Mouse (Mus musculus) embryonic facial prominence, embryonic 13.5 days (tissue): Measurements from ENCODE around the gene Wdr48. TPM values are rescaled to one million over a fixed set of nuclear protein-coding genes. Genes with fewer than 3 reads are reported as not detected.
A peak's percentile ranks its signal among the peaks of the same experiment; 100 is the strongest.

Experiments used
- ATAC-seq: fragments of 200-750 bp; cut with Nextera tagmentation; 2 replicates; pipeline ENCODE4 v1.8.0; 2017; ENCODE audit warnings: low read depth; ENCODE audit not compliant: insufficient number of reproducible peaks, insufficient read depth, low FRiP score, low TSS enrichment
- H3K27ac ChIP-seq: fragments of 300-500 bp; sonication (generic); 2 replicates; pipeline ENCODE4 v1.5.1; 2015; ENCODE audit warnings: moderate library complexity, mild to moderate bottlenecking, inconsistent platforms
- H3K27me3 ChIP-seq: fragments of 300-500 bp; sonication (generic); 2 replicates; pipeline ENCODE4 v1.6.1; 2015; ENCODE audit warnings: mild to moderate bottlenecking, inconsistent platforms
- H3K36me3 ChIP-seq: fragments of 300-500 bp; sonication (generic); 2 replicates; pipeline ENCODE4 v1.6.1; 2015; ENCODE audit warnings: mild to moderate bottlenecking, inconsistent platforms
- H3K4me1 ChIP-seq: fragments of 300-500 bp; sonication (generic); 2 replicates; pipeline ENCODE4 v1.6.1; 2015; ENCODE audit warnings: inconsistent platforms
- H3K4me2 ChIP-seq: fragments of 300-500 bp; sonication (generic); 2 replicates; pipeline ENCODE4 v1.6.1; 2015; ENCODE audit warnings: moderate library complexity, mild to moderate bottlenecking, inconsistent platforms
- H3K4me3 ChIP-seq: fragments of 300-500 bp; sonication (generic); 2 replicates; pipeline ENCODE4 v1.5.1; 2015; ENCODE audit warnings: mild to moderate bottlenecking, inconsistent platforms
- H3K9ac ChIP-seq: fragments of 300-500 bp; sonication (generic); 2 replicates; pipeline ENCODE4 v1.6.1; 2015; ENCODE audit warnings: mild to moderate bottlenecking, inconsistent platforms
- H3K9me3 ChIP-seq: fragments of 300-500 bp; sonication (generic); 2 replicates; pipeline ENCODE4 v1.6.1; 2016; ENCODE audit warnings: inconsistent platforms
- WGBS: fragments of 180-500 bp; shearing (Covaris S2); methylation state at CpG from one replicate; pipeline ENCODE4 v1.1.7; 2015; ENCODE audit warnings: mixed read lengths; 5-methylcytosine and 5-hydroxymethylcytosine counted together
- polyA plus RNA-seq: library from polyadenylated mRNA; unstranded; fragments of >200 nt; fragmentation: Nextera tagmentation; extraction: Ambion mirVana; gene quantifications from 2 replicates; pipeline ENCODE4 v1.2.1, GENCODE M21; 2015

Wdr48 gene
- polyA plus RNA-seq, 1 experiment from 2014 or later = 53.3 TPM

DNA sequence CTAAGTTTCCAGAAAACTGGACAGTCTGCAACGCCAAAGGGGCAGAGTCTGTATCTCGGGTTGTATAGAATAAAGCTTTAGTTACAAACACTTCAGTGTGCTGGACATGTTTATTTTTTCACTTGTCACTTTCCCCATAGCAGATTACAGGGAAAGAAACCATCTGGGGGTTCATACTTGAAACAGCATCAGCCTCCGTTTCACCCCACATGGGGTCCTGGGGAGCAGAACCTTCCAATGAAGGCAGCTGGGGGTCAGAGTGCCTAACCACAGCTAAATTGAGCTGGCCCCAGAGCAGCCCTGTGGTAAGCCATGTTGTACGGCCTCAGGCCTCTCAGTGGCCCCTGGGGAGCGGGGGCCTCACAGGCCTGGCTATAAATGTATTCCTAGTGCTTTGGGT, 31.8 kb downstream of the Wdr48 start:
- no peak overlapping the region for H3K27ac ChIP-seq
- no peak for ATAC-seq
- H3K27me3 ChIP-seq = no peaks in the 10 kb centered on the region
- WGBS = 82% methylated on average over 5 of the region's 5 CpGs
- H3K36me3 ChIP-seq = peaks cover 94% of the 10 kb centered on the region
- H3K4me1 ChIP-seq = no peaks in the 10 kb centered on the region
- no peak overlapping the region for H3K4me2 ChIP-seq
- no peak overlapping the region for H3K9ac ChIP-seq
- H3K4me3 ChIP-seq = no peak overlapping the region
- no peaks in the 10 kb centered on the region for H3K9me3 ChIP-seq

DNA sequence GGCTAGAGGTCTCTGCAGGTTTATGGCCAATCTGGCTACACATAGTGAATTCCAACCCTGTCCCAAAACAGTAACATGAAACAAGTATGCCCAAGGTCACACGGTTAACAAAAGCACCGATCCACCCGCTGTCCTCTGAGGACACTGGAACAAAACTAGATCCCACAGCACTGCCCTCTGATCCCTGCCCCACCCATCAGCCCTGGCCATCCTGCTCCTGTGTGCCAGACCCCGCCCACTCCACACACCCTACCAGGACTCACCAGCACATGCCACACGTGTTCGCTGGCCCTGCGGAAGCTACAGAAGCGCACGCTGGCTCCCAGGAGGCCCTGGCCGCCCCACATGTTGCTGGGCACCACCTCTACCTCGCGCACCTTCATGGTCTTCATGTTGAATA, 37.7 kb downstream of the Wdr48 start:
- Histone ChIP-seq H3K27ac (no peak overlapping the region), H3K36me3 (peaks cover 58% of the 10 kb centered on the region), H3K4me3 (no peak overlapping the region), H3K4me1 (peaks cover 6% of the 10 kb centered on the region), H3K4me2 (no peak overlapping the region), H3K9ac (no peak overlapping the region; the same call in 1 of the 2 replicates), H3K9me3 (no peaks in the 10 kb centered on the region), H3K27me3 (no peaks in the 10 kb centered on the region)
- 90% methylated on average over 12 of the region's 12 CpGs for WGBS
- no peak for ATAC-seq

- 92% methylated on average over 6 of the region's 6 CpGs for WGBS
- Histone ChIP-seq H3K4me2 (no peak overlapping the region), H3K36me3 (peaks cover 45% of the 10 kb centered on the region), H3K27ac (no peak overlapping the region), H3K9me3 (no peaks in the 10 kb centered on the region), H3K27me3 (no peaks in the 10 kb centered on the region), H3K4me3 (no peak overlapping the region), H3K4me1 (peaks cover 12% of the 10 kb centered on the region), H3K9ac (no peak overlapping the region)
- ATAC-seq = no peak
Observed at GRCm38 (mm10) chr9:119933675-119934074, 39.0 kb downstream of the Wdr48 start.

DNA sequence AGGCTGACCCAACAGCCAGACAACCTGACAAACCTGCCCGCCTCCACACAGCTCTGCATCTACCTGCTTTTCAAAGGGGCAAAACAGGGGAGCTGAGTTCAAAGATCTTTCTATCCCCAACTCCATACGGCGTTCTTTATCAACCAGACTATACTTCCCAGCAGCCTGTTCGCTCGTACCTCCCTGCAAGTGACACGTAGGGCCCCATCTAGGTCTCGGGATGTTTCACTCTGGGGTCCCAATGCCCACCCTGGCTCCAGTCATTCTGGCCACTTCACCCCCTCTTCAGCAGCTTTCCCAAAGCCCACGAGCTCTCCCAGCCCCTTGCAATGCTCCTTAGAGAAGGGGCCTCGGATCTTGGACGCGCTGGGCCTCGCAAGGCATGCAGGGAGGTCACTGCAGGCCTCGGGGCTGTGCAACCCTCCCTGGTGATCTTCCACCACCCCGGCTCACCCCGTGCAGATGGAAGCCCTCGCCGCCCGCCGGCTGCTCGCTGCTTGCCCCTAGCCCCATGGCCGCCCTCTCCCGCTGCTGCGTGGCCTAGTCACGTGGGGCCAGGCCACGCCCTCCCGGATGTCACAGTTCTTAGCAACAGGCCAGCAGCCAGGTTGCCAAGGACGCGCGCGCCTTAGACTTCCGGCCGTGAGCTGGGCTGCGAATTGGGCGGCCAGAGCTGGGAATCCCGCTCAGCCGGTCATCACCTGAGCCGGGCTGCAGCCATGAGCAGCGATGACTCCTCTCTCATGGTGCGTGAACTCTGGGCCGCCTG, 42.5 kb downstream of the Wdr48 start, which contains the start of the genes Gorasp1 and Ttc21a:
TSS of gene Gorasp1 (minus strand) at position 561 of the 769 bp plus-strand sequence.
TSS of gene Ttc21a (plus strand) at position 602 of the 769 bp plus-strand sequence.
- no peaks in the 10 kb centered on the region for H3K27me3 ChIP-seq
- H3K4me2 ChIP-seq = peak within 1 kb of the TSS; percentile 84
- H3K9ac ChIP-seq = peak within 1 kb of the TSS; percentile 93
- peak within 1 kb of the TSS; percentile 74 for H3K4me3 ChIP-seq
- 3% methylated on average over 40 of the region's 40 CpGs for WGBS
- peaks cover 10% of the 10 kb centered on the region for H3K36me3 ChIP-seq
- H3K4me1 ChIP-seq = peaks cover 23% of the 10 kb centered on the region
- H3K9me3 ChIP-seq = no peaks in the 10 kb centered on the region
- ATAC-seq = peak; percentile 89
- H3K27ac ChIP-seq = peak within 1 kb of the TSS; percentile 74

DNA sequence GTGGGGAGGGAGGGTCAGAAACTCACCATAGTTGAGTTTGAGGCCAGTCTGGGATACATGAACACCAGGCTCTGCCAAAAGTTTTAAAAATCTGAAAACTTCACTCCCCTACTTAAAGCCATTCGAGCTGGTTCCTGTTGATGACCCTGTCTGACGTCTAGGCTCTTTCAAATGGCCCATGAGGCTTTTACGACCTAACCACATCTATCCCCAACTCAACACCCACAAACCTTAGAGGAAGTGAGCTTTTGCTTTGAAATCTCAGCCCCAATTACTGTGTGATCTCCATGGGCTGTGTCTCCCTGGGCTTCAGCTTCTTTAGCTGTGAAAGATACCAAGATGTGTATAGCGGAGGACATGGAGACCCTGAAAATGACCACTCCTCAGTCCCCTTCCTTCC, 43.8 kb downstream of the Wdr48 start:
- H3K9me3 ChIP-seq = no peaks in the 10 kb centered on the region
- no peak overlapping the region for H3K27ac ChIP-seq
- no peak overlapping the region for H3K4me3 ChIP-seq
- H3K4me2 ChIP-seq = no peak overlapping the region
- no peak for ATAC-seq
- H3K36me3 ChIP-seq = no peaks in the 10 kb centered on the region
- H3K9ac ChIP-seq = no peak overlapping the region
- no peaks in the 10 kb centered on the region for H3K27me3 ChIP-seq
- WGBS = 74% methylated on average over 4 of the region's 4 CpGs
- H3K4me1 ChIP-seq = peaks cover 23% of the 10 kb centered on the region

GRCm38 (mm10) chr9:119939646-119940045, 45.0 kb downstream of the Wdr48 start:
- H3K27me3 ChIP-seq = no peaks in the 10 kb centered on the region
- no peak for ATAC-seq
- 26% methylated on average over 10 of the region's 10 CpGs for WGBS
- no peaks in the 10 kb centered on the region for H3K9me3 ChIP-seq
- no peaks in the 10 kb centered on the region for H3K36me3 ChIP-seq
- H3K4me3 ChIP-seq = no peak overlapping the region
- peaks cover 23% of the 10 kb centered on the region for H3K4me1 ChIP-seq
- H3K9ac ChIP-seq = 0 out of 2 replicates have a peak overlapping the region, but pooled peaks have one; percentile 51
- H3K4me2 ChIP-seq = no peak overlapping the region
- no peak overlapping the region for H3K27ac ChIP-seq

- no peak overlapping the region for H3K27ac ChIP-seq
- no peak overlapping the region for H3K9ac ChIP-seq
- no peaks in the 10 kb centered on the region for H3K9me3 ChIP-seq
- WGBS = 78% methylated on average over 5 of the region's 5 CpGs
- no peaks in the 10 kb centered on the region for H3K36me3 ChIP-seq
- no peaks in the 10 kb centered on the region for H3K27me3 ChIP-seq
- ATAC-seq = no peak
- no peak overlapping the region for H3K4me2 ChIP-seq
- peaks cover 20% of the 10 kb centered on the region for H3K4me1 ChIP-seq
- H3K4me3 ChIP-seq = no peak overlapping the region
Observed at GRCm38 (mm10) chr9:119941407-119941806, 46.7 kb downstream of the Wdr48 start.

- H3K9ac ChIP-seq = no peak overlapping the region
- no peaks in the 10 kb centered on the region for H3K9me3 ChIP-seq
- no peak for ATAC-seq
- WGBS = 74% methylated on average over 14 of the region's 14 CpGs
- no peak overlapping the region for H3K4me3 ChIP-seq
- H3K36me3 ChIP-seq = no peaks in the 10 kb centered on the region
- no peak overlapping the region for H3K4me2 ChIP-seq
- no peak overlapping the region for H3K27ac ChIP-seq
- no peaks in the 10 kb centered on the region for H3K27me3 ChIP-seq
- H3K4me1 ChIP-seq = peaks cover 18% of the 10 kb centered on the region
Observed at GRCm38 (mm10) chr9:119941861-119942260, 47.2 kb downstream of the Wdr48 start.

- 56% methylated on average over 1 of the region's 1 CpGs for WGBS
- Histone ChIP-seq H3K4me3 (no peak overlapping the region), H3K27me3 (no peaks in the 10 kb centered on the region), H3K4me2 (no peak overlapping the region), H3K27ac (no peak overlapping the region), H3K9ac (no peak overlapping the region), H3K9me3 (no peaks in the 10 kb centered on the region), H3K4me1 (peaks cover 12% of the 10 kb centered on the region), H3K36me3 (no peaks in the 10 kb centered on the region)
- ATAC-seq = no peak
Observed at GRCm38 (mm10) chr9:119943326-119943725, 48.6 kb downstream of the Wdr48 start.

GRCm38 (mm10) chr9:119945173-119945900, 50.7 kb downstream of the Wdr48 start:
- WGBS = 67% methylated on average over 12 of the region's 12 CpGs
- no peak for ATAC-seq
- H3K4me1 ChIP-seq = peaks cover 1% of the 10 kb centered on the region

GRCm38 (mm10) chr9:119948804-119949203, 54.1 kb downstream of the Wdr48 start:
- Histone ChIP-seq H3K27ac (no peak overlapping the region), H3K27me3 (no peaks in the 10 kb centered on the region), H3K4me2 (no peak overlapping the region), H3K36me3 (no peaks in the 10 kb centered on the region), H3K9me3 (no peaks in the 10 kb centered on the region), H3K4me1 (peaks cover 4% of the 10 kb centered on the region; the same call in 1 of the 2 replicates), H3K4me3 (no peak overlapping the region), H3K9ac (no peak overlapping the region)
- WGBS = 33% methylated on average over 3 of the region's 3 CpGs
- ATAC-seq = no peak

More at GRCm38 (mm10) chr9:119945173-119945900, 50.7 kb downstream of the Wdr48 start:
- Histone ChIP-seq H3K27ac (no peak overlapping the region), H3K9me3 (no peaks in the 10 kb centered on the region), H3K36me3 (no peaks in the 10 kb centered on the region), H3K4me2 (no peak overlapping the region), H3K27me3 (no peaks in the 10 kb centered on the region), H3K9ac (no peak overlapping the region), H3K4me3 (no peak overlapping the region)

- Histone ChIP-seq H3K4me3 (no peak overlapping the region), H3K27me3 (no peaks in the 10 kb centered on the region), H3K9ac (no peak overlapping the region), H3K27ac (no peak overlapping the region), H3K4me1 (peaks cover 4% of the 10 kb centered on the region; the same call in 1 of the 2 replicates), H3K36me3 (no peaks in the 10 kb centered on the region), H3K4me2 (no peak overlapping the region), H3K9me3 (no peaks in the 10 kb centered on the region)
- no peak for ATAC-seq
- WGBS = 45% methylated on average over 6 of the region's 6 CpGs
Observed at GRCm38 (mm10) chr9:119950434-119950833, 55.8 kb downstream of the Wdr48 start.
